Mouse (Mus musculus): ENCODE results near the gene Ramp1.
A peak's percentile ranks its signal among the peaks of the same experiment; 100 is the strongest.

The Ramp1 gene

DNA sequence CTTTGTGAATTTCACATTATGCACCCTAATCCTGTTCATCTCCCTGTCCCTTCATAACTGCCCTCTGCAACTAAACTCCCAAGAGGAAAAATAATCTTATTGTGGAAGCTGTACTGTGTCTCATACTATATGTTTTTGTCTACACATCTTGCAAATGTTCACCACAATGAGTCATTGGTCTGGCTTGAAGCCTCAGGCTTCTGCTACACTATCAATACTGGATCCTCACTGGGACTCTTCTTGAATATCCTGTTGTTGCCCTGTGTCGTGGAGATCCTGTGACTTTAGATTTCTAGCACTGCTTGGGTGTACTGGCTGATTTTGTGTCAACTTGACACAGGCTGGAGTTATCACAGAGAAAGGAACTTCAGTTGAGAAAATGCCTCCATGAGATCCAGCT, 60.2 kb downstream of the Ramp1 start:
- DNase-seq (ENCODE audit: low spot score): no peak

DNA sequence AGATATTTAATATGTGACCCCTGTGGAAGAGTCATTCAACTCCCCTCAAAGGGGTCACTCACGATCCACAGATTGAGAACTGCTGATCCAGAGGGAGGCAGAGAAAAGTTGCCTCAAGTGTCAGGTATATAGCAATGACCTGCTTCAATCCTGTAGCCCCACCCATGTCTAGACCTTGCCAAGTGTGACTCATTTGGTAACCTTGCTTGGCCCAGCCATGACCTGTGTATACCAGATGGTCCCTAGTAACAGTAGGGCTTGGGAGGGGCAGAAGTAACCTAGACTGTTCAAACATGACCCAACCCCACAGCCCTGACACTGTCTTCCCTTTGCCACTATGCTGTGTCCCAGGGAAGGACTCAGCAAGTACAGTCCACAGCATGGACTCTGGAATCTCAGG, 61.1 kb downstream of the Ramp1 start:
- DNase-seq (ENCODE audit: low spot score): peak; percentile 51

DNA sequence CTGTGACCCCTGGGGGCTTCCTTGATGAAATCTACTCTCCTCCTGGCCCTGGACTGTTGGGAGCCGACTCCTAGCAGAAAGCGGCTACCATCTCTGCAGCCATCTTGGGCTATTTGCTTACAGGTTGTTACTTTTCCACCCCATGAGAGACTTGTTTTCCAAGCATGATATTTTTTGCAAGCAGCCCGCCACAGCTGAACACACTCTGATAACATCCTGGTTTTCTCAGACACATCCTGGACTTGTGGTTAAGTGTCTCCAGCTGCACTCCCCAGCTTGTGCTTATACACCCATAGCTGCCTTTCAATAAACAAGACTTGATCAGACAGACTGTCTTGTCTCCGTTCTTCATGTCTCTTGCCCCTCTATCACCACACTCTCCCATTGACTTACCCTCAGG, 61.6 kb downstream of the Ramp1 start:
- DNase-seq (ENCODE audit: low spot score): no peak

DNA sequence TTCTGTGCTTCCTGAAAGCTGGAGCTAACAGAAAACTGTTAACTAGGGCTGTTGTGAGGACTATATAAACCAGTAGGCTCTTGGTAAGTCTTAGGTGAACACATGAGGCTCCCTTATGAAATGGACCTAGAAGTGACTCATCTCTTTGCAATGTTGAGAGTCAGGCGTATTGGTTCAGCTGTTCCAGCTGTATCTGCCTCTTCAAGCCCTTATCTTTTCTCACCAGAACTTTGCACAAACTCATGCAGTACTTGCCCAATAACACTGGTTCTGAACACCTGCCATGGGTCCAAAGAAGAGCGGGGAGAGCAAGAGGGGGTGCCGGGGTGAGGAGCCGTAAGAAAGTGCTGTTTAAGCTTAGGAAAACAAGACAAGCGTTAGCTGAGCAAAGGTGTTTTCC, 68.6 kb downstream of the Ramp1 start:
- peak; percentile 50 for DNase-seq (ENCODE audit: low spot score)

GRCm38 (mm10) chr1:91248970-91249369, 69.3 kb downstream of the Ramp1 start:
- no peak for DNase-seq (ENCODE audit: low spot score)

DNA sequence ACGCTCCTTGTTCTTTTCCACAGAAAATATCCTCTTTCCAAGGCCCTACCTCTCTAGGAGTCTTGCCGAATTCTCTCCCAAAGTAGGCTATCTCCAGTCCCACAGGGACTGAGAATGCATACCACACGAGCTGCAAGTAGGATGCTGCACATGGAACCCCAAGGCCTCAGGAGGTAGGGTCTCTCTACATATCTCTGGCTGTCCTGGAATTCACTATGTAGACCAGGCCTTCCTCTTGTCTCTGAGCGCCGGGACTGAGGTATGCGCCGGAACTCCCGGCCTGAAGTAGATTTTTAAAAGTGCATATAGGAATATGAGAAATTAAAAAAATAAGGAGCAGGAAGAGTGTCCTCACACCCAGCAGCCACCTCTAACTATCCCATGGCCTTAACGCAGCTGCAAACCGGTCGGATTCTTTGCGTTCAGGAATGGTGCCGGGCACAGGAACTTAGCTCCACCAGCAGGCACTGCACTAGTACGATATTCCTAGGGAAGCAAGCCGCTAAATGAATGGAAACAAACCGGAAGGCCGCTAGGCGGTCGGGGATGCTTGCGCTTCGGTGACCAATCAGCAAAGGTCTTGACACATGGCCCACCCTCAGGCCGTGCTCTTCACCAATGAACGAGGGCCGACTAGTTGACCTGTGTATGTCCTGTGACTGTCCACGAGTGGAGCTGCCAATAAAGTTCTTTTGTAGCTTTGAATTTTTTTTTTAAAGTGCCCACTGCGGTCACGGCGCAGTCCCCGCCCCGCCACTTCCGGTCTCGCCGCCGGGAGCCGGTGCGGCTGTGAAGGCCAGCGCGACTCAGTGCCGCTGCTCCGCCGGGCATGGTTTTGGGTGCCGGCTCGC, 70.2 kb downstream of the Ramp1 start, which contains the start of gene Ube2f:
Gene Ube2f (plus strand): TSS at position 741 of the 851 bp plus-strand sequence.
- peak; percentile 97 for DNase-seq (ENCODE audit: low spot score)

DNA sequence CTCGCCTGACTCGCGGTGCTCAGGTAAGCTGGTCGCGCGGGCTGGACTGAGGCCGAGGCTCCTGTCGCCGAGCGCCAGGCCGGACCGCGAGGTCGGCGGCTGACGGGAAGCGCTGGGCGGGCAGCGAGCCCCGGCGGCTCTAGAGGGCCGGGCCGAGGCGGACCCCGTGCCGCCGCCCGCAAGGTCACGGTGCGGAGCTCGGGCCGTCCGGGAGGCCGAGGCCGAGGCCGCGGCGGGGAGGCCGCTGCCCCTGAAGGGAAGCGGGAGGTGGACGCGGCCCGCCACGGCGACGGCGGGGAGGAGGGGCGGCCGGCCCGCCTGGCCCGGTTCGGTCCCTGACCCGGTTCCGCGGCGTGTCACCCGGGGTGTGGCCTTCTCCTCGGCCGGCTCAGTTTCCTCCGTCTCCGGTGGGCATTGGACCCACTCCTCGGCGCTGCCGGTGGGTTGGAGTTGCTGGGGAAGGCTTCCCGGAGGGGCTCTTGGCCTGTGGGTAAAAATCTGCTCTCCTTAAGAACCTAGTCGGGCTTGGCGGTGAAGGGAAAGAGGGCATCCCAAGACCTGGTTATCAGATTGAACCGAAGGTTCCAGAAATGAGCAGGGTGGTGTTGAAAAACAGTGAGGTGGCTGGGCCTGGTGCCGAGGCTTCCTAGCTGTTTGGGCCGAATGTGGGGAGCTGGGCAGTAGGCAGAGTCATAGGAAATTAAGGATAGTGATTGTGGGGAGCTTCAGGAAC, 71.0 kb downstream of the Ramp1 start:
- DNase-seq (ENCODE audit: low spot score): peak; percentile 12

GRCm38 (mm10) chr1:91251148-91251650, 71.6 kb downstream of the Ramp1 start:
- peak; percentile 23 for DNase-seq (ENCODE audit: low spot score)

DNA sequence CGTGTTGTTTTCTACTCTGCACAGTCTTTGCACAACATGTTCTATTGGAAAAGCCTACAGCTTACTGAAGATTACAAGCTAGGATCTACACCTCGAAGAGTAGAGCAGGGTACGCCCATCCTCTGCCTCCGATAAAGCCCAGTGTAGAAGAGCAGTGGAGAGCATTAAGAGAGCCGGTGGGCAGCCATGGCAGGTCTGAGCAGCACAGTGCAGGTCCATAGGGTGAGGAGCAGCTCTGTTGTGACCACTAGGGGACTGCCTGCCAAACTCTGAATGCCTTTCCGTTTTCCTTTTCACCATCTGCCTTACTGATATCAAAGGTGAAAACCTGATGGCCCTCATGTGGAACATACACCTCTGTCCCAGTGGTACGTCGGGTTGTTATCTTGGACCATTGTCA, 72.3 kb downstream of the Ramp1 start:
- no peak for DNase-seq (ENCODE audit: low spot score)

DNA sequence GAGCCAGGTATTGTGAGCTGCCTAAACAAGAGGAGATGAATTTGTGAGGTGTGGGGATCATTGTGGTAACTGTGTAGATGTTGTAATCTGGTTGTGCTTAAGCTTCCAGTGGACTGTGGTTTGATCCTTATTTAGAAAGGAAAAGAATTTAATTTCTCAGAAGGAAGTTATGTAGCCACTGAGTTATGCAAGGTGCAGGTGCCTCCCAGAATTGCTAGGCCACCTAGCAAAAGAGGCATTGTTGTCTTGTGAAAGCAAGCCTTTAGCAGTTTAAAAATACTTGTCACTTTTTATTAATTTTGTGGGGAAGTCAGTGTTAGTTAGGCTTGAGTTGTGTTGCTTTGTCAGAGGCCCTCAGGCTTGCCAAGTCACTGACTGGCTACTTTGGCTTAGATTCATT, 78.3 kb downstream of the Ramp1 start:
- DNase-seq (ENCODE audit: low spot score): peak; percentile 37

- no peak for DNase-seq (ENCODE audit: low spot score)
Measured at GRCm38 (mm10) chr1:91259794-91260193, 80.2 kb downstream of the Ramp1 start.

- no peak for DNase-seq (ENCODE audit: low spot score)
Measured at GRCm38 (mm10) chr1:91262508-91262907, 82.9 kb downstream of the Ramp1 start.

GRCm38 (mm10) chr1:91272260-91272659, 92.6 kb downstream of the Ramp1 start:
- no peak for DNase-seq (ENCODE audit: low spot score)
